Mouse (Mus musculus): ENCODE data around the gene Cir1. TPM values are rescaled to one million over a fixed set of nuclear protein-coding genes. Genes with fewer than 3 reads are reported as not detected.

Gene Cir1
- total RNA-seq, 1 experiment from 2014 or later: 18.6 TPM

DNA sequence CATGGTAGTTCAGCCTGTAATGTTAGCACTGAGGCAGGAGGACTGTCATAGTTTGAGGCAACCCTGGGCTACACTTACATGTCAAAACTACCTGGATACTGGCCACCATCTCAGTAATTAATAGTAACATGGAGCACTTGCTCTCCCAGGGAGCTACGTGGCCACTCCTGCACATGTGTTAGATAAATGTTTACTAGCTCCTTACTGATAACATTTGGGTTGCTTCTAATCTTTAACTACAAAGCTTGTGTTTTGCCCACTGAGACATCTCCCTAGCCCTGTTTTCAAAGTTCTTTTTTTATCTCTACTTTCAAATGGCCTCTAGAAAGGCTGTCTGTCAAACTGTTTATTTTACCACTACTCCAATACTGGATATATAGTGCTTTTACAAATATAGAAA lies 10.5 kb downstream of the Cir1 start:
- DNase-seq: no peak

DNA sequence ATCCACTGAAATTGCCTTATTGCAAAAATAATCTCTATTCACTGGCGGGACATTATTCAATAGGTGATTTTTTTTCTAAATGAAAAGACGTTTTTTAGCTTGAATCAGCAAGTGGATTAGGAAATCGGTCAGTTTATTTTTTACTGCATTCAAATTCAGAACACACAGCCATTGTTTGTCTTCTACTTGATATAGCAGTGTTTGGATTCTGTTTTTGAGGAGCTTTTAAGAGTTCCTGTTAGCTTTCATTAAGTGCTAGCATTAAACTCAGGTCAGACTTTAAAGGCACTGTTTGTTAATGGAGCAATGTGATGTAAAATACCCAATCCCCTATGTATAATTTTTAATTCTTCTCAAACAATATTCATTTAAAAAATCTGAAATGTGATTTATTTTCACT lies 13.7 kb downstream of the Cir1 start:
- no peak for DNase-seq

DNA sequence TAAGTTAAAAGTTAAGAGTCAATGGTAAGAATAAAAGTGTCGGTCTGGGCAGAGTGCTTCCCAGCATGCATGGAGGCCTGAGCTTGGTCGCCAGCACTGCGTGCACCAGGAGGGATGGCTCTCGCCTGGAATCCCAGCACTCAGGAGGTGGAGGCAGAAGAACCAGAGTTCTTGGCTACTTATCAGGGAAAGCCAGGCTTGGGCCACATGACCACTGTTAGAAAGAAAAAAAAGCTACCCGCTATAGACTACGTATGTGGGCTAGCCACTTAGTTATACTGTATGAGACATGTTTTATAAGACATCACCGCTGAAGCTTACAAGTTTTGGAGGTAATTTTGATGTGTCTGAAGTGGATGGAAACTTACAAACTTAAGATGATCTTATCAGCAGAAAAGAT lies 14.3 kb downstream of the Cir1 start:
- no peak for DNase-seq

DNA sequence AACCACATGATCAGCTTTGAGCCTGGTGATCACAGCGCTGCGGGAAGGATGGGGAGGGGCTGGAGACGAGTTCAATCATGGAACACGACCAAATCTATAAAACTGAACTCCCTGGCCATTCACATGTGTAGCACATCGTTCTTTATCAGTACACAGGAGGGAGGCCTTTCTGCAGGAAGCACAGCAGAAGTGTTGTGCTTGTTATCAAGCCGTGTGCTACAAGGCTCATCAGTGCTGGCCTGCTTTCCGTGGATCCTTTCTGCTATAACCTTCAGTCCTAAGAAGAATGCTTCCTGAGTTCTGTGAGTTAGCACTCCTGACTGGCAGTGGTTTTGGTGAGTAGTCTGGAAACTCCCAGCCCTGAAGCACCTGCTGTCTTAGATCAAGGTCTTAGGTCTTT lies 17.5 kb downstream of the Cir1 start:
- no peak for DNase-seq

- DNase-seq: no peak
These were observed 21.4 kb downstream of the Cir1 start for GRCm38 (mm10) chr2:73291130-73291529.

GRCm38 (mm10) chr2:73285630-73286029 lies 26.9 kb downstream of the Cir1 start:
- DNase-seq: no peak

- DNase-seq: no peak
These were observed 30.8 kb downstream of the Cir1 start for GRCm38 (mm10) chr2:73281707-73282106.

DNA sequence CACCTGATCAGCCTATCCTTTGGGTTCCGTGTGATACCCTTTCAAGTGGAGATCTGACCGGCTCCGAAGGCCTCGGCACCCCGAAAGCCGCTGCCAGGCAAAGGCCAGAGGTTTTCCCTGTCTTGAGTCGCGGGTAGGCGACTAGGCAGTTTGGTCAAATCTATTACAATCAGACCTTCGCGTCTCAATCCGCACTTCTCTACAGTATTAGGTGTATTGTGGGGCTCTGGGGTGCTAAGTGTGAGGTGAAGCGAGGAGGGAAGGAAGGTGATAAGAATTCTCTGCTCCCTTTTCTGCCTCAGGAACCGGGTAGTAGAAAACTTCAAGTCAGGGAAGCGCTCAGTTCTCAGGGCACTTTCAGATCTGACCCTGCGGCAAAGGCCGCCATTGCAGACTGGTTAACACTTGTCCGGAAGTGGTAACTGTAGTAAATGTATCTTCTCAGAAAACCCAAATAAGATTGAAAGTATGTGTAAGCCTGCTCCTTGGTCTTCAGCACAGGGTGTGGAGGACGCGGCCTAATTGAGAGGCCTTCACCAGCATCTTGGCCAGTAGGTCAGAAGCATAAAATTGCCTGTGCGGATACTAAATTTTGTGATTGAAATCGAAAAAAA lies 31.3 kb downstream of the Cir1 start:
- DNase-seq: no peak

DNA sequence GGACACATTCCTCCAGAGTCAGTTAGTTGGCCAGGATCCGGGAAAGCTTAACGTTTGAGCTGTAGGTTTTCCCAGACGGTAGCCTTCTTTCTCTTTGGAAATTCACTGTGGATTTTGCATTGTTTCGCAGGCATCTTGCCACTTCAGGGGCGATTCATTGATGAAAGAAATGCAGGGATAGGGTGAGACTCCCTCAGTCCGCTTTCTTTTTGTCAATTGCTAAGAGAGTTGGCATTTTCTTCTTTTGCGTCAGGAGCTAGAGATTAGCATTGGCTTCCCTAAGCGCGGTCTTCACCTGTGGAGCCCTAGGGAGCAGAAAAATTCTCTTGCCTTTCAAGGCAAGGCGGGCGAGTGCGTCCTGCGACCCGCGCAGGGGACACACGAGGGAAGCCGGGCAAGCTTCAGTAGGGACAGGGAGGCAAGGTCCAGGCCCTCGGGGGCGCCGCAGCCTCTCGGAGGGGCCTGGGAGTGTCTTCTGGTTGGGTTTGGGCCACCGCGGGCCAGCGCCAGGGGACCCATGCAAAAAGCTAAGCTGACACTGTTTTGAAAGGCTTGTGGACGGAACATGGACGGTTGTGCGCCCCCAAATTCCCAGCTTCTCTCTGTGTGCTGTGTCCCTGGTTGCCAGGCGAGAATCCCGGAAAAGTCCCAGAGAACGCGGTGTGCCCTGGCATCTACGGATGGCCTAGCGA lies 32.0 kb downstream of the Cir1 start:
- DNase-seq: no peak

DNA sequence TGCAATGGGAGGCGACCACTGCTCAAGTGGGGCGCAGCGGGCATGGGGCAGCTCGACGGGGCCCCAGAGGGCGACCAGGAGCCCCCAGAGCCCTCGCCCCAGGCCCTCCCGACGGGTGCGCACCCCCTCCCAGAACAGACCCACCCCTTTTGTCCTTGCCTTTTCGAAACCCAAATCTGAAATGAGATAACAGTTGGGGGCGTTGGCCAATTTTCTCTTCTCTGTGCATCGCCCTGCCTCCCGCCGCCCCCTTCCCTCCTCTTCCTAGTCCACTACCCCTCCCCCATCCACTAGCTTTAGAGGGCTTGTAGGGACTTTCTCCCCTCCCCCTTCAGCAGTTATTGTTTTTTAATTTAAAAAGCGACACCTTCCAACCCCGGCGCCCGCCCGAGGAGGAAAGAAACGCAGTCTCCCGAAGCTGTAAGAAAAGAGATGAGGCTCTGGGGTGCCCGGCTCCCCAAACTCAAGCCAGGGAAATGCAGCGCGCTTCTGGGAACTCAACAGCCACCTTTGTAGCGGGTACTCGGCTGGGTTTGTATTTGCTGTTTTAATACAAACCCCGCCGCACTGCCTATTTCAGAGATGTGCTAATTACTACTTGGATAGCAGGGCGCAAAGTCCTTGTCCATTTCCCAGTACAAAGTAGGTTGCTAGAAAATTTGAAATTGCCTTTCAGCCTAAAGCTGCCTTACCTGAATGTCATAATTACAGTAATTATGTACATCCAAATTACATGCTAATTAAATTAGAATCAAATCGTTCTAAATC lies 33.0 kb downstream of the Cir1 start:
- no peak for DNase-seq

GRCm38 (mm10) chr2:73278869-73279268 lies 33.6 kb downstream of the Cir1 start:
- no peak for DNase-seq

DNA sequence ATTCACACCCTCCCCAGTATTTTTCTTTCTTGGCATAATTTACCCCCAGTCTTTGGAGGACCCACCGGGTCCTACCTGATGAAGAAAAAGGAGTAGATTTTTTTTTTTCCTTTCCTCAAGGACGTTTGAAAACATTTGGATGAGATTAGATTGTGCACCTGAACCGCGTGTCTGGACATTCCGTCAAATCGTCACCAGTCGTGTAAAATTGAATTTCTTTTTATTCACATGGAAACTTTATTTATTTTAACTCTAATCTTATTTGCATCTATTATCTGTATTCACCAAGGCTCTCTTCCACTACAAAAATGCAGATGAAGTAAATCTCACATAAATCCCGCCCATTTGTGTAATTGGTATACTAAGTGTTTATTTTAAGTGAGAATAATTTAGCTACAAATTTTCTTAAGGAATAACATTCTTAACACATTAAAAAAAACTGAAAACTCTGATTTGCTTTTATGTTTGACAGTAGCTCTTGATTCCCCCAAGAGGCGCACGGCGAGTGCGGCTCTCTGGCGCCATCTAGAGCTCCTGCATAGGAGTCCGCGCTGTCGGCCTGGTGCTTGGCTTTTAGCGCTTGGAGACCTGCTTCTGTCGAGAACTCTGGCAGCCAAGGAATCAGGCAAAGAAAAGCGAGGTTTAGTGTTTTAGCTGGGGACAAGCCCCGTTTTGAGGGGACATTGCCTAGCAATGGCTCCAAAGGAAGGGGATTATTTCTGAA lies 34.2 kb downstream of the Cir1 start:
- DNase-seq: peak; percentile 93

DNA sequence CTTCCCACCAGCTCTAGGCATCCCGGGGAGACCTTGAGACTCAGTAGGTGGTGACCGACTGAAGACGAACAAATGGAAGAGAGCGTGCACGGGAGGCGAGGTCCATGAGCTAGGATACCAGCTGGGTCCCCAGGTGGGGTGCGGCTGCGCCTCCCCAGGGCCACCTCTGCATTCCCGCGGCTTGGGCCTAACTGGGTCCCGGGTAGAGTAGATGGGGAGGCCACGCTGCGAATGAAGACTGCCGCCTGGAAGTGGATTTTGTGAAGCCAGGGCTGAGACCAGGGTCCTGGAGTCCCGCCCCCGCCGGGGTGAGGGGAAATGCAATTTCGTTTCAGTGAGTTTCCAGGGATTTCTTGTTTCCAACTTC lies 34.8 kb downstream of the Cir1 start:
- no peak for DNase-seq

DNA sequence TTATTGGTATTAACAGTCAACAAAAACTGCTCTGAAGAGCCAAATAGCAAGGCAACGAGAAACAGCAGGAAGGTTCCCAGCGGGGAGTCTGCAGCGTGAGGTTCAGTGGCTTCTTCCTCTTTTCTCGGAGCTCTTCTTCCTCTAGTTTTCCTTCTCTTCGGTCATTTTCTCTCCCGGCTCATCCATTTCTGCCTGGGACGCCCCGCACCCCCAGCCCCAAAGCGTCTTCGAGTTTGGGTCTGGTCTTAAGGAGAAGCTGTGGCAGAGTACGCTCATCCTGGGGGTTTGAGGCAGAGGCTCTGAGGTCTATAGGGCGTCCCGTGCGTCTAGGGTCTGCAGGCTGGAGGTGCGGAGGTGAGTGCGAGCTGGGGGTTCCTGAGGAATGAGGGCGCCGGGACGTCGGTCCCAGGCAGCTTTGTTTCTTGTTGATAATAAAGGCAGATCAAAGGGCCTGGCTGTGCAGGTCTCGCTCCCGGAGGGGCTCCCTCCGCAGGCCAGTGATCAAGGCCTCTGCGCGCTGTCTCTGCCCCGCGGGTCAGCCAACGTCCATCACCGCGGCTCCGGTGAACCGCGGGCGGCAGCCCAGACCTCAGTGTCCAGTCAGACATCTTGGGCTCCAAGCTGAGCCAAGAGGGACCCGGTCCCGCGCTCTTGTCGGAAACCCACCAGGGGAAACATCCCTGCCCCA lies 35.3 kb downstream of the Cir1 start:
- DNase-seq: no peak

GRCm38 (mm10) chr2:73276141-73276571 lies 36.3 kb downstream of the Cir1 start:
- DNase-seq: no peak

DNA sequence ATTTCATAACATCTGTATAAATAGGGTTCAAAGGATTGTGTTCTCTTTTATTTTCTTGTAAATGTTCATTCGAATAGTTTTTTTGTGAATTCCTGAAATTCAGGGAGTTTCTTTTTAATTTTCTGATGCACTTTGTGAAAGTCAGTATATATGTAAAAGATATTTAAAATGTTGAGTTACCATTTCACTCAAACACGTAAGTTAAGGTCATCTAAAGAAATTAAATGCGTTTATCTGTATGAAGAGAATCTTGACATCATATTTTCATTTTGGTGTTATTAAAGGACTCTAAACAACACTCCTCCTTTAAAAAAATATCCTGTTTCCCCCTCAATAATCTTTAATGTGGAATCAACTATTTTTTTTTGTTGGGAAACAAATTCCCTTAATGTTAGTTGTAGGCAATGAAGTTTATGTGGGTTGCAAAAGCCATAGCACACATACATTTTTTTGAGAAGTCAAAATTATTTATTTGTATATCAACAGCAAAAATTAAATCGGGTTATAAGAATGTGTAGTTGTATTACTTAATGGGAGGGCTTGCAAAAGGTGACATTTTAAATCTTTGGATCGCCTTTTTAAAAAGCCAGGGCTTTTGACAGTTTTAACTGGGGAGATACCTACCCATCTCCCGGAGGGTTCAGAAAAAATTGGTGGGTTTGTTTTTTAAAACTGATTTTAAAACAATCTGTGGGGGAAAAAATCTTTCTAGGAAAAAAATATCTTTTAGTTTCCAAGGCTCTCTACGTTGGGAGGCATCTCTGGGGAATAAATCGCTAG lies 37.0 kb downstream of the Cir1 start:
- no peak for DNase-seq

DNA sequence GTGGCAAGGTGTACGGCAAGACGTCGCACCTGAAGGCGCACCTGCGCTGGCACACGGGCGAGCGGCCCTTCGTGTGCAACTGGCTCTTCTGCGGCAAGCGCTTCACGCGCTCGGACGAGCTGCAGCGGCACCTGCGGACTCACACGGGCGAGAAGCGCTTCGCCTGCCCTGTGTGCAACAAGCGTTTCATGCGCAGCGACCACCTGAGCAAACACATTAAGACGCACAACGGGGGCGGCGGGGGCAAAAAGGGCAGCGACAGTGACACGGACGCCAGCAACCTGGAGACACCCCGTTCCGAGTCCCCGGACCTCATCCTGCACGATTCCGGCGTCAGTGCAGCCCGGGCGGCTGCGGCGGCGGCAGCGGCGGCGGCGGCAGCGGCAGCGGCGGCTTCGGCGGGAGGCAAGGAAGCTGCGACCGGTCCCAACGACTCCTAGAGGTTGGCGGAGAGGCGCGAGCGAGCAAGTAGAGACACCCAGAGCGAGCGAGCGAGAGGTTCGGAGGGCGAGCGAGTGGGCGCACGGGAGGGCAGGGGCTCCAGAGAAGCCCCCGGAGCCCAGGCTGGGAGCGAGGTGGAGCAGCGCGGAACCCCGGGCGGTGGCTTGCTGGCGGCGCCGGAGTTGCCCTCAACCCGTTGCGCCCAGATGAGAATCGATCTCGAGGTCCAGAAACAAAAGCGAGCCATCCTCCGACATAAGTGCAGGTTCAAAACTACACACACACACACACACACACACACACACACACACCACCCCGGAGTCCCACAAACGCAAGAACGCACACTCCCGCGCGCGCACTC lies 38.2 kb downstream of the Cir1 start:
- DNase-seq: peak; percentile 51

GRCm38 (mm10) chr2:73273249-73274118 lies 39.0 kb downstream of the Cir1 start:
- peak; percentile 24 for DNase-seq

All from adrenal gland, postnatal 14 days (tissue).